Mouse (Mus musculus) left cerebral cortex, adult 18-20 months (tissue): ENCODE data around the gene Hist1h1c. TPM values are rescaled to one million over a fixed set of nuclear protein-coding genes. Genes with fewer than 3 reads are reported as not detected.
"Not testable (repeated sequence)": the region's sequence is repeated elsewhere in the genome, so short reads cannot be mapped to it uniquely, and the experiment has no call there.

ENCODE experiments used
- DNase-seq, 2 experiments: peaks; one replicate each; pipeline ENCODE4 v3.0.0; 2021 to 2022; ENCODE audit warnings: low spot score in 2 of 2, mixed read lengths in 1 of 2
- total RNA-seq, 2 experiments: library from RNA; stranded (reverse); gene quantifications; 2 replicates each; pipeline ENCODE4 v1.2.3; 2021

Hist1h1c gene
- total RNA-seq, 2 experiments from 2014 or later, result 55.8 to 61.1 TPM

DNA sequence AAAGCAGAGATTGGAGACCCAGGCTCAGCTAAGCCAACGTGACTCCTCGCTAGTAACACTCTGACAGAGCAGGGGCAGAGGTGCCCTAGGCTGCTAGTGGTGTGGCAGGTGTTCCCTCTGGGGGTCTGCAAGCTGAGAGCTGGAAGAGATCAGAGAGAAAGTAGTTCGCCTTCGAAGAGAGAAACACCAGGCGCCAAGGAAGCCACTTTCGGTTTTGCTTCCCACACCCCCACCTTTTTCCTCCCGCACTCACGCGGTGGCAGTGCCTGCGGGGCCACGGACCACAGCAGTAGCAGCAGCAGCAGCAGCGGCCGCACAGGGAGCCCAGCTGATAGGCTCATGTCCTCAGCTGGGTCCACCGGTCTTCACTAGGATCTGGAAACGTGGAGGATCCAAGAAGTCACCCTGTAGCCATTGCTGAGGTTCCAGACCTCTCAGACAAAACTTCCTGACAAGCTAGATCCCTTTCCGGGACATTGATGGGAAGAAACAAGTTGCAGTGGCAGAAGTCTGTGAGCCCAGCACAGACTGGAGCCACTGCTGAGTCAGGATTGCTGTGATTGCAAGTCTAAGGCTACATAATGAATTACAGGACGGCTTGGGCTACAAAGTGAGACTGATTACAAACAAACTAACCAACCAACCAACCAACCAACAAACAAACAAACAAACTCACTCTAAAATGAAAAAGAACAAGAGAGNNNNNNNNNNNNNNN, 28.1 kb upstream of the Hist1h1c start, which contains the start of gene Hfe:
Gene Hfe (minus strand): TSS at position 481 of the 716 bp plus-strand sequence.
- DNase-seq, result peak; percentile 16 to 42

DNA sequence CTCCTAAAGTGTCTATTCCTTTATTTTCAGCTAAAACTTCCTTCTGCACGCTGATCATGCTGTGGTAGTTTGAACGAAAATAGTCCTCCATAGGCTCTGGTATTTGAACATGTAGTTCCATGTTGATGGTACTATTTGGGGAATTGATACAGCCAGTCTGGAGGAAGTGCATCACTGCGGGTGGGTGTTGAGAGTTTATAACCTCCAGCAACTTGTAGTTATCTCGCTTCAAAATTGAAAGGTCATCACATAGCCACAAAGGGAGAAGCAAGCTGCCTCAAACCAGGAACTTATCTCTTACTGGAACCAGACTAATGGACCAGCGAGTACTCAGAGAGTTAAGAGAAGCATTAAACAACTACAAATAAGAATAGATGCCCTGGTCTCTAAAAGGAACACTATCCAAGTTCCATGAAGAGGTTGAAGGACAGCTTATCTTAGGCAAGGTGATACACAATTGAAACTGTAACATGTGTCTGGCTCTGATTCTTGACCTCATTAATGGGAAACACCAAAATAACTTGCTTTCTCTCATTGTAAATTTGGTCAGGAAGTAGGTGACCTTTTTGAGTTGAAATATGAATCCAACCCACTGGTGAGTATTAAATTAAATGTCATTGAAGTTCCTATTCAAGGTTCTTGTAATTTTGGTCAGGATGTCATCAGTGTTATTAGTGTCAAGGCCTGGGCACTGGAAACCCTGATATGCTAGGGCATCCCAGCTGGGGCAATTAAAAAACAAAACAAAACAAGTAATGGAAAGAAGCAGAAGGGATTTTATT, 22.2 kb upstream of the Hist1h1c start:
- DNase-seq, result no peak

DNA sequence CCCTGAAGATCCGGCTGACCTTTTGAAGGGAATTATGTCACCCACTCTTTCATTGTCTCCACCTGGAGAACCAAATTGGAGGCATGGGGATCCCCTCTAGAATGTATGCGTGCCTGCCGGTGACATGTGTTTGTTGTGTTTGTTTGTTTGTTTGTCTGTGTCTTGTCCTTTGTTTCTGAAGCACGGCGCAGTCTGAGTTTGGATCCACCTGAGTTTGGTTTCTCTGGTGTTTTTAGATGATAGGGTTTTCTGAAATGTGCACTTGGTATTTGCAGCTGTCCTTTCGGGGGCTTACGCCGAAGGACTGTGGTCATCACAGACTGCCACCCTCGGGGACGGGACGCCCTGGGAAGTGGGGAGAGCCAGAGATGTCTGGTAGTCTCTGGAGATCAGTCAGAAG, 21.4 kb upstream of the Hist1h1c start:
- no peak for DNase-seq

DNA sequence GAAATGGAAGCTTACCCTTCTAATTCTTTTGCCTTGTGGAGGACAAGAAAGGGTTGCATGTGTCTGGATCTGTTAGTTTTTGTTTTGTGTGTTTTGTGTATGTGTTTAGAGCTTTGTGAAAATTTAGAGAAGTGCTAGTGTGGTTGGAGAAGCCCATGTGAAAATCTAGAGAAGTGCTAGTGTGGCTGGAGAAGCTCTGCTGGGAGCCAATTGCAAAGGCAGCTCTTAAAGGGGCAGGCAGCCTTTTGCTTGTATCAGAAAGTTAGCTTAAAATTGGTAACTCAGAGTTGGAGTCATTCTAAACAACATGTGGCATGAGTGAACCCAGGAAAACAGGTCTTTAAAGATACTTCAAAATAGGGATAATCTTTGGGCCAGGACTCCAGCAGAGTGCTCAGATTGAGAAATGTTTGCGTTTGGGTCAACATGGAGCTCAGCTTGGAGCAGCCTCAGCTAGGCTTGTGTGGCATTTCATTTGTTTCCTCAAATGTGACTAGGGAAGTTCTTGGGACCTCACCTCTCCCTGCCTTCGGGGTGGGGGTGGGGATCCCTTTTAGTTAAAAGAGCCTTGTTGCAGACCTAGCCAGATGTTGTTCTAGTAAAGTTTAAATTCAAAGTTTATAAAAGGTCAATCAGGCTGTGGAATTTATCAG, 20.9 kb upstream of the Hist1h1c start:
- DNase-seq, result not testable (repeated sequence)

DNA sequence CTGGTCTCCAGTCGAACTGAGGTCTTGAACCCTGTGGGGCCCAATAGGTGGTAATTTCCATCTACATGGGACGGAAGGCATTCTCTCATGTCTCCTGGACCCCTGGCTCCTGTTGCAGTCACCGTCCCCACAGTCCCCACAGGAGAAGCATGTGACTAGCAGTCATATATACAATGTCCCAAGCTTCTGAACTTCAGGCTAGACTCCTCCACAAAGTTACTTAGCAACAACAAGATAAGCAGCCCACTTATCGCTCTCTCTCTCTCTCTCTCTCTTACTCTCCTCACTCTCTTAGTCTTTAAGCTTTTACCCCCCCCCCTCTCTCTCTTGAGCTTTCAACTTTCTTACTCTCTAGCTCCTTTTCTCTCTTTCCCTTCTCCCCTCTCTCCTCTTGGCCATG, 14.4 kb upstream of the Hist1h1c start:
- DNase-seq, result no peak

DNA sequence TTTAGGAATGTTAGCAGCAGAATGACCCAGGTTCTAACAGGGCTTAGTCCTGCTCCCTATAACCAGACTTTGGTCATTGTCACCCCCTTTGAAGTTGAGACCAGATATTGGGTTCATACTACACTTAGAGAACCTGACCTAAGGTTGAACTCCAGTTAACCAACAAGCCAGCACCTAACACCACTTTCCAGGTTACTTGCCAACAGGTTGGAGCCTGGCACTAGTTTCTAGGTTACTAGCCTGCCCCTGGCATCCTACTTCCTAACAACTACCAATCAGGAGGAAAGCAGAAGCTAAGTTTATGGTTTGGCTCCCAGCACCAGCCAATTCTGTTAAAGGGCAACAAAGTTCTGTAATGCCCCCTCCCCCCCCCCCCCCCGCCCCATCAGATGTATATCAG, 13.4 kb upstream of the Hist1h1c start:
- DNase-seq, result no peak

DNA sequence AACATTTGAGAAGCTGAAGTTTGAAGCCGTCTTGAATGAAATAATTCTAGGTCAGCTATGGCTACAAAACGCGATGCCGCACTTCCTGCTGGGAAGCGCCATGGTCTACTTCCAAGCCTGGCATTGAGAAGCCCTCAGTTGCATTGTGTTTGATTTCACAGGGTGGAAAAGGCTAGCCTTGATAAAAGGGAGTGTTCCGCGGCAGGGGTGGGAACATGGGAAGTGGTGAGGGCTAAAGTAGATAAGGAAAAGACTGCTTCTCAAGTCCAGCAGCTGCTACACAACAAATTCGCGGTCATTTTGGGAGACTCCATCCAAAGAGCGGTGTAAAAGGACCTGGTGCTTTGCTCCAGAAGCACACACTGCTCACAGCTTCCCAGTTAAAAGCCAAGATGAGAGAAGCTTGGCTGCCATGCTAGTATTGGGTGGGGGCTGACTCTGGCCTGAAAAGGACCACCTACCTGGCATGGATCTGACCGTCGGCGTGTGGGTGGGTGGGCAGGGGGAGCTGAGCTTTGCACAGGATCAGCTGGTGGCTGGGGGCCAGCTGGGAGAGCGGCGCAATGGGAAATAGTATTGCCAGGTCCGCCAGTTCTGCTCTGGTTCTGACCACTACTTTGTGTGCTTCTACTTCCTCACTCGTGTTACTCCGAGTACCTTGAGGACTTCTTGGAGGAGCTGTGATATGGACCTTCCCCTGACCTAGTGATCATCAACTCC, 10.0 kb upstream of the Hist1h1c start:
- no peak for DNase-seq

- DNase-seq, result no peak
Measured at GRCm38 (mm10) chr13:23729192-23729525, 9.4 kb upstream of the Hist1h1c start.

- no peak for DNase-seq
Measured at GRCm38 (mm10) chr13:23729706-23730105, 8.9 kb upstream of the Hist1h1c start.

- DNase-seq, result no peak
Measured at GRCm38 (mm10) chr13:23730479-23730878, 8.1 kb upstream of the Hist1h1c start.

GRCm38 (mm10) chr13:23732156-23732804, 6.3 kb upstream of the Hist1h1c start:
- DNase-seq, result no peak

DNA sequence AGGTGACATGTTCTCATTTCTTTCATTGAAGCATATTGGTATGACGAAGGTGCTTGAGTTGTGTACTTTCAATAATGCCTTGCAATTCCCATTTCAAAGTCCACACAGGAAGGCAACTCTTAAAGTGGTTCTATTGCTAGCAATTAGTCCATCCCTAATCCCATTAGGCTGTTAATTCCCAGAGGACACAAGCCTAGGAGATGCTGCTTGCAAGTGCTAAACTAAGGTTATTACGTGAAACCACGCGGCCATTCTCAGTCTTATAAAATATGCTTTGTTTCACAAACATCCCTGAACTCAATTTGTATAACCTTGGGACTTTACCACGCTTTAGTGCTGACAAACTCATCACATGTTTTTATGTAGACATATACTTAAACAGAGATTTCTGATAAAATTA, 1.5 kb upstream of the Hist1h1c start:
- DNase-seq, result no peak

GRCm38 (mm10) chr13:23738041-23738440, 567 bp upstream of the Hist1h1c start:
- DNase-seq, result no peak

GRCm38 (mm10) chr13:23739069-23739921, 687 bp downstream of the Hist1h1c start:
- DNase-seq, result peak; percentile 87 to 94

GRCm38 (mm10) chr13:23739922-23740252, 1.3 kb downstream of the Hist1h1c start:
- DNase-seq, result no peak

DNA sequence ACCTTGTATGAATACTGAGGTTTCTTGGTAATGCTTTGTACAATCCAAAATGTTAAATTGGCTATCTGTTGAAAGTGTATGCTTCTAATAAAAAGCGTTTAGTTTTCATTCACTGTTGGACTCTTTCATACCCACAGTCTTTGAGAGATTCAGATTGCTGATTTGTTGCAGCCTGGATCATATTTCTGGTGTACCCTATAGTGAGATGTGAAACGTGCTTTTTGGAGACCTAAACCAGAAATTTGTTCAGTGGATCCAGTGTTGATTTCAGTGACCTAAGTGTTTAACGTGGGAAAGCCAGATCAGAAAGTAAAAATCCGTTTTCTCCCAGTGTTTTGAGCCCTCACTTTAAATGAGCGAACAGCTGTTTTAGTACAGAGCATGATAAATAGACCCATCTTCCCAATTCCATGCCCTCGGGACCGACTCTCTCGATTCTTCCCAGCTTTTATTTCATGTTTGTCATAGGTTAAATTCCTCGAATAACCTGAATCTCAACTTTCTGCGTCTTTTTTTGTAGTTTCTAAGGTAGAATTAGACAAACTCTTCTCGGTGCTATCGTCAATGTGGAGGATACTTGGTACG, 1.7 kb downstream of the Hist1h1c start:
- DNase-seq, result no peak

DNA sequence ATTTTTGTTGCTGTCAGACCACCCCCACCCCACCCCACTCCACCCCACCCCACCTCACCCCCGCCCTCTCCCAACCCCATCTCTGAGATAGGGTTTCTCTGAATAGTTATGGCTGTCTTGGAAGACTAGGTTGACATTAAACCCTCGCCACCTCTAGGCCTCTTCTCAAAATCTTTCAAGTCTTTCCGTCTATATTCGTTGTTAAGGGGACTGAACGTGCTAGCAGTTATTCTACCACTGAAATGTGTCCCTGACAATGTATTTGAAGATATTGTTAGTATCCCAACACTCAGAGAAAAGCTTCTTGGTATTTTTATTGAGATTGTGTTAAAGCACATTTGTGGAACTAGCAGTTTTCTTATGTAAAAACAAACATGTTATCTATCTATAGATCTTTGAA, 2.3 kb downstream of the Hist1h1c start:
- no peak for DNase-seq

GRCm38 (mm10) chr13:23742007-23742406, 3.4 kb downstream of the Hist1h1c start:
- no peak for DNase-seq

DNA sequence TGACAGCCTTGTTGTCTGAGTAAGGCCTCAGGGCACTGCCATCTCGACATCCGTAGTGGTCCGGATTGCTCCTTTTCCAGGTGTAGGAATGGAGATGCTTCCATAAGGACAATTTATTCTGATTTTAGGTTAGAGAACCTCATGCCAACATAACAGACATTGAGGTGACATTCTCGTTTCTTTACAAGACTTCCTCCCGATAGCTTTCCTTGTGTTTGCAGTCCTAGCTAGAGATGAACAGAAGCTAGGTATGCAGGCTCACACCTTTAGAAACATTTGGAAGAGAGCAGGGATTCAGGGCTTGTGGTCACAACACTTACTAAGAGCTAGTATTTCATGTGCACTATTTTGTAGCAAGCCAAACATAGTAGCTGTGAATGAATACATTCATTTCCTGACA, 4.6 kb downstream of the Hist1h1c start:
- DNase-seq, result no peak

DNA sequence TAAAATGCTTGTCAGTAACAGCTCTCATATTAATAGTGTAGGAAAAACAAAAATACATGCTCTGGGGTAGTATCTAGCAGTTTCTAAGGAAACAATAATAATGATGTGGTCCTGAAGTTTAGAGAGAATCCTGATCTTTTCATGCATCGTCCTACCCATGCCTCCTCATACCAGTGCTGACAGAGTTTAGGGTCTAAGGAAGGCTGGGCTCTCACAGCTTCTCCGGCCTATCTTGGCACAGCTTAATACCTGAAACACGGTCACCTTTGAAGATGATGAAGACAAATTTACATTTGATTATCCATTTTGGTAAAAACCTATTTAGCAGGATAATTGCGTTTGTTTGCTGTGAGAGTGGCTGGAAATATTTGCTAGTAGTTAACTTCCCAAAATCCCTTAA, 5.4 kb downstream of the Hist1h1c start:
- no peak for DNase-seq
